Mouse (Mus musculus) liver, embryonic 11.5 days (tissue): ENCODE data around the gene Dclk2. TPM values are rescaled to one million over a fixed set of nuclear protein-coding genes. Genes with fewer than 3 reads are reported as not detected.

Source experiments
- ATAC-seq: fragments of 200-750 bp; cut with Nextera tagmentation; replicated peaks from 2 replicates; pipeline ENCODE4 v1.8.0; 2017; ENCODE audit warnings: moderate number of reproducible peaks, mild to moderate bottlenecking, moderate TSS enrichment, moderate library complexity; ENCODE audit not compliant: low FRiP score
- DNase-seq: peaks from one replicate; pipeline ENCODE4 v3.0.0-alpha.2; 2017; ENCODE audit warnings: low spot score
- H3K27ac ChIP-seq: fragments of 300-500 bp; sonication (generic); 2 replicates; pipeline ENCODE4 v1.5.1; 2014; ENCODE audit warnings: mild to moderate bottlenecking, low read depth, low read length, control low read depth
- H3K27me3 ChIP-seq: fragments of 300-500 bp; sonication (generic); replicated peaks from 2 replicates; pipeline ENCODE4 v1.6.1; 2014; ENCODE audit warnings: low read length, mixed read lengths; ENCODE audit not compliant: control insufficient read depth, insufficient read depth
- H3K36me3 ChIP-seq: fragments of 300-500 bp; sonication (generic); 2 replicates; pipeline ENCODE4 v1.6.1; 2014; ENCODE audit warnings: mild to moderate bottlenecking, low read length, moderate library complexity, mixed read lengths; ENCODE audit not compliant: control insufficient read depth, insufficient read depth
- H3K4me1 ChIP-seq: fragments of 300-500 bp; sonication (generic); replicated peaks from 2 replicates; pipeline ENCODE4 v1.6.1; 2014; ENCODE audit warnings: low read length, mixed read lengths; ENCODE audit not compliant: control insufficient read depth, insufficient read depth
- H3K4me2 ChIP-seq: fragments of 300-500 bp; sonication (generic); 2 replicates; pipeline ENCODE4 v1.6.1; 2014; ENCODE audit warnings: mild to moderate bottlenecking, control low read depth, moderate library complexity
- H3K4me3 ChIP-seq: fragments of 300-500 bp; sonication (generic); 2 replicates; pipeline ENCODE4 v1.5.1; 2014; ENCODE audit warnings: low read depth, low read length, control low read depth
- H3K9ac ChIP-seq: fragments of 300-500 bp; sonication (generic); 2 replicates; pipeline ENCODE4 v1.6.1; 2014; ENCODE audit warnings: low read depth, low read length, control low read depth
- H3K9me3 ChIP-seq: fragments of 300-500 bp; sonication (generic); 2 replicates; pipeline ENCODE4 v1.6.1; 2016; ENCODE audit warnings: low read length, inconsistent platforms, mixed read lengths; ENCODE audit not compliant: control insufficient read depth
- WGBS: fragments of 180-500 bp; shearing (Covaris S2); extraction: QIAGEN DNeasy Blood & Tissue Kit; methylation state at CpG from one replicate; pipeline ENCODE4 v1.1.7; 2014; 5-methylcytosine and 5-hydroxymethylcytosine counted together
- polyA plus RNA-seq: library from polyadenylated mRNA; unstranded; fragments of >200 nt; fragmentation: Nextera tagmentation; extraction: Ambion mirVana; gene quantifications from 2 replicates; pipeline ENCODE4 v1.2.1, GENCODE M21; 2014

The Dclk2 gene
- polyA plus RNA-seq, 1 experiment from 2014 or later: 9.3 TPM

DNA sequence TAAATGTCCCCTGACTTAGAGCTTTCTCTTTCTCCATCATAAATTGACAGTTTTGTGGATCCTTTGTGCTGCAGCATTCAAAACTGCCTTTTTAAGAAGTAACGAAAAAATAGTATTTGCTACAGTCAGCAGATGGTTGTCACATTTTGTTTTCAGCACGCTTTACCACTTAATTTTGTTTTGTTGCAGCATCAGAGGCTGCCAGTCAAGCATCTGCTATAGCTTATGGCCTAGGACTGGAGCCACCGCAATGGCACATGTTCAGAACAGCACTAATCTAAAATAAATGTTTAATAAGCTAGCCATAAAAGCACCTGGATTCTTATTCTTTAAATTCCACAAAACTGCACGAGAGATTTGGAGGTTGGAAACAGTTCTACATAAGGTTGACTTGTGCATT, 175.3 kb downstream of the Dclk2 start:
- H3K4me3 ChIP-seq: no peak overlapping the region
- H3K27me3 ChIP-seq: no peaks in the 10 kb centered on the region
- H3K9ac ChIP-seq: no peak overlapping the region
- no peaks in the 10 kb centered on the region for H3K4me1 ChIP-seq
- 77% methylated on average over 4 of the region's 4 CpGs for WGBS
- H3K9me3 ChIP-seq: no peaks in the 10 kb centered on the region
- H3K36me3 ChIP-seq: no peaks in the 10 kb centered on the region
- H3K27ac ChIP-seq: no peak overlapping the region
- ATAC-seq (no peak), DNase-seq (no peak)
- H3K4me2 ChIP-seq: no peak overlapping the region

GRCm38 (mm10) chr3:86739745-86740144, 180.9 kb downstream of the Dclk2 start:
- WGBS: 88% methylated on average over 4 of the region's 4 CpGs
- no peak overlapping the region for H3K9ac ChIP-seq
- H3K9me3 ChIP-seq: no peaks in the 10 kb centered on the region
- H3K27ac ChIP-seq: no peak overlapping the region
- no peak for DNase-seq
- H3K4me3 ChIP-seq: no peak overlapping the region
- no peak for ATAC-seq
- H3K27me3 ChIP-seq: no peaks in the 10 kb centered on the region
- no peak overlapping the region for H3K4me2 ChIP-seq
- no peaks in the 10 kb centered on the region for H3K4me1 ChIP-seq
- H3K36me3 ChIP-seq: no peaks in the 10 kb centered on the region

DNA sequence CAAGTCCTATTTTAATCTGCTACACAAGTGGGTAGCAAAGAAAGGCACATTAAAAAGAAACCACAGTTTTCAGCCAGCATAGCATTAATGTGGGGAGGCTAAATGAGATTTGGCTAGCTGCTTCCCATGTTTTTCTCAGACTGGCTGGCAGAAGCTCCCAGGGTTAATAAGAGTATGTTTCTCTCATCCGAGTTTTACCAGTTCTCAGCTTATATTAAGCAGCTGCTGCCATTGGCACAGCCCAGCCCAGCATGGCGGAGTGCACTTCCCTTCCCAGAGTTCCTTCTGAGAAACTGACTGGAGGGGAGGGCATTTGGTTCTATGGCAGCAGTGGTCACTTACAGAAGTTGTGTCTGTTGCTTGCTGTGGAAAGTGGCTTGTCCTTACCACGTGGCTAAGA, 181.8 kb downstream of the Dclk2 start:
- DNase-seq (no peak), ATAC-seq (no peak)
- 82% methylated on average over 3 of the region's 3 CpGs for WGBS
- no peak overlapping the region for H3K9ac ChIP-seq
- H3K4me1 ChIP-seq: no peaks in the 10 kb centered on the region
- no peaks in the 10 kb centered on the region for H3K36me3 ChIP-seq
- H3K27me3 ChIP-seq: no peaks in the 10 kb centered on the region
- no peaks in the 10 kb centered on the region for H3K9me3 ChIP-seq
- H3K4me3 ChIP-seq: no peak overlapping the region
- no peak overlapping the region for H3K4me2 ChIP-seq
- H3K27ac ChIP-seq: no peak overlapping the region

Other genes with a start within 250 kb of the Dclk2 start
- gene Cd1d1, start 78.6 kb upstream of the Dclk2 start, polyA plus RNA-seq: 14.5 and 15.7 TPM in 2 replicates